Mouse (Mus musculus): ENCODE measurements at regions not wholly inside any gene's neighbourhood (a gene's known extent, or its start where the extent isn't known, plus 50 kb on each side); places are given as distances from the start of the nearest gene placed in this dataset.

DNA sequence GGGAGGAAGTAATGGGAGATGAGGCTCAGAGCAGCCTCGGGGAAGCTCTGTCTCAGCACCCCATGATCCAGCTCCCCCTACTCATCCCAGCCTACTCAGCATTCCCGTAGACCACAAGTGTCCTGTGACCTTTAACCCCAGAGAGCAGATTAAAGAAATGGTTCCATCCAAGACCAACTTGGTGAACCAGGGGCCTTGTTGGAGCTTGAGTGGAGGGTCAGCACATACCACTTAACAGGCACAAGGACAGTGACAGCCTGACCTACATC, 116.9 kb upstream of the Pmepa1 start:
- TF ChIP-seq POLR2A (IDR thresholded peaks at IDR 0.05; ENCODE audit: extremely low read depth, insufficient read depth, low read length), result no peak
- no peak for TF ChIP-seq CTCF (IDR thresholded peaks at IDR 0.05; ENCODE audit: extremely low read depth, insufficient read depth, low read length)
